Mouse (Mus musculus) CD4-positive, CD25-positive, alpha-beta regulatory T cell, adult 4 months (primary cell): ENCODE measurements around the gene Samd8. TPM values are rescaled to one million over a fixed set of nuclear protein-coding genes. Genes with fewer than 3 reads are reported as not detected.
A peak's percentile ranks its signal among the peaks of the same experiment; 100 is the strongest.

Source experiments
- ATAC-seq: one replicate; pipeline ENCODE4 v1.8.0; 2017
- polyA plus RNA-seq, 2 experiments: library from polyadenylated mRNA; unstranded; fragments of 100-300 nt; shearing (Covaris generic); gene quantifications; one replicate each; pipeline ENCODE4 v1.2.1; 2017

Gene Samd8
- polyA plus RNA-seq, result 1 to 10 TPM; 4.2 to 4.8 TPM

- peak; percentile 83 for ATAC-seq
These were observed at the start of gene Samd8 for GRCm38 (mm10) chr14:21750008-21750880. TSS of gene Samd8 (plus strand) at chr14:21750531.

GRCm38 (mm10) chr14:21702691-21703090 is 47.6 kb upstream of the Samd8 start:
- no peak for ATAC-seq

- ATAC-seq, result no peak
These were observed 47.1 kb upstream of the Samd8 start for GRCm38 (mm10) chr14:21703255-21703654.

- no peak for ATAC-seq
These were observed 44.9 kb upstream of the Samd8 start for GRCm38 (mm10) chr14:21705462-21705861.

- no peak for ATAC-seq
These were observed 43.4 kb upstream of the Samd8 start for GRCm38 (mm10) chr14:21706759-21707571.

- ATAC-seq, result no peak
These were observed 40.8 kb upstream of the Samd8 start for GRCm38 (mm10) chr14:21709545-21709944.

GRCm38 (mm10) chr14:21711231-21711630 is 39.1 kb upstream of the Samd8 start:
- no peak for ATAC-seq

GRCm38 (mm10) chr14:21714486-21714885 is 35.8 kb upstream of the Samd8 start, which contains the start of gene Dupd1:
TSS of gene Dupd1 (minus strand) at chr14:21714576.
- ATAC-seq, result no peak

- no peak for ATAC-seq
These were observed 30.5 kb upstream of the Samd8 start for GRCm38 (mm10) chr14:21719646-21720383.

GRCm38 (mm10) chr14:21720430-21721205 is 29.7 kb upstream of the Samd8 start:
- ATAC-seq, result no peak

- ATAC-seq, result no peak
These were observed 28.2 kb upstream of the Samd8 start for GRCm38 (mm10) chr14:21722021-21722698.

GRCm38 (mm10) chr14:21729031-21729732 is 21.1 kb upstream of the Samd8 start:
- ATAC-seq, result no peak

GRCm38 (mm10) chr14:21729936-21730335 is 20.4 kb upstream of the Samd8 start:
- no peak for ATAC-seq

- ATAC-seq, result no peak
These were observed 17.0 kb upstream of the Samd8 start for GRCm38 (mm10) chr14:21733131-21733905.

- ATAC-seq, result no peak
These were observed 10.0 kb upstream of the Samd8 start for GRCm38 (mm10) chr14:21740345-21740744.

- ATAC-seq, result no peak
These were observed 9.0 kb upstream of the Samd8 start for GRCm38 (mm10) chr14:21741314-21741713.

- peak; percentile 92 for ATAC-seq
These were observed 8.5 kb upstream of the Samd8 start for GRCm38 (mm10) chr14:21741786-21742185.

- no peak for ATAC-seq
These were observed 7.9 kb upstream of the Samd8 start for GRCm38 (mm10) chr14:21742441-21742840.

GRCm38 (mm10) chr14:21744169-21744568 is 6.2 kb upstream of the Samd8 start:
- ATAC-seq, result no peak

GRCm38 (mm10) chr14:21745149-21745548 is 5.2 kb upstream of the Samd8 start:
- no peak for ATAC-seq
